Mouse (Mus musculus): ENCODE results near the gene Scd4. TPM values are rescaled to one million over a fixed set of nuclear protein-coding genes. Genes with fewer than 3 reads are reported as not detected.

Scd4 gene
- 1.7 TPM in 1 of 3 replicates, not detected in the others for total RNA-seq (2017)

DNA sequence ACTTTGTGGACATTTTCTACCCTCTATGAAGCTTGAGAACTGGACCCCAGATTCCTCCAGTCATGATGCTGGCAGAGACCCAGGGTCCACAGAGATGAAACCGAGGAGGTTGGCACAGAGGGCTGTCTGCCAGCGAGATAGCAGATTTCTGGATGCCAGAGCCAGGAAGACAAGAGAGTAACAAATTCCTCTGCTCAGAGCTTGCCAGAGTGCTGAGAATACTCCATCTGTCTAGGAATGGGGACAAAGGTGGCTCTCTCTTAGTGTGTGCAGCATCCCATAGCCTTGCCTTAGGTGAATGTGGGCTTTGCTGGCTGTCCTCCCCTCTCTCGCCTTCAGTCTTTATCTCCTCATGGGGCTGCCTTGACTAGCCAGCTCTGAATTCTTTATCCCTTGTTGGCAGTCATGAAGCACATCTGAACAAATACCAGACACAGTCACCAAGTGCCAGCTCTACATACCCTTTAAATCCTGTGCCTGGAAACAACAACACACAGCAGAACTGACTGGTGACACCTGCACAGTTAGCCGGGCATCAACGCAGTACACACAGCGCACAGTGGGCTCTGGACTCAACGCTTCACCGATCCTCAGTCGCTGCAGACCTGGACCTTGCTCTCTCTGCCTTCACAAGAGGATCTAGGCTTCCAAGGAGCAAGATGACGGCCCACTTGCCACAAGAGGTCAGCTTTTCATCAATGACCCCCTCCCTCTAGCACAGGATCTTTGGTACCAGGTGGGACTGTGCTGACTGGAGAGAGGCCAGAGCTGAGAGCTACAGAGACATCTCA, at the start of gene Scd4:
Scd4 (plus strand) TSS at position 260 of the 791 bp plus-strand sequence.
- ATAC-seq (replicated peaks; ENCODE audit: insufficient number of reproducible peaks, low FRiP score, low TSS enrichment, poor library complexity, severe bottlenecking) = no peak

DNA sequence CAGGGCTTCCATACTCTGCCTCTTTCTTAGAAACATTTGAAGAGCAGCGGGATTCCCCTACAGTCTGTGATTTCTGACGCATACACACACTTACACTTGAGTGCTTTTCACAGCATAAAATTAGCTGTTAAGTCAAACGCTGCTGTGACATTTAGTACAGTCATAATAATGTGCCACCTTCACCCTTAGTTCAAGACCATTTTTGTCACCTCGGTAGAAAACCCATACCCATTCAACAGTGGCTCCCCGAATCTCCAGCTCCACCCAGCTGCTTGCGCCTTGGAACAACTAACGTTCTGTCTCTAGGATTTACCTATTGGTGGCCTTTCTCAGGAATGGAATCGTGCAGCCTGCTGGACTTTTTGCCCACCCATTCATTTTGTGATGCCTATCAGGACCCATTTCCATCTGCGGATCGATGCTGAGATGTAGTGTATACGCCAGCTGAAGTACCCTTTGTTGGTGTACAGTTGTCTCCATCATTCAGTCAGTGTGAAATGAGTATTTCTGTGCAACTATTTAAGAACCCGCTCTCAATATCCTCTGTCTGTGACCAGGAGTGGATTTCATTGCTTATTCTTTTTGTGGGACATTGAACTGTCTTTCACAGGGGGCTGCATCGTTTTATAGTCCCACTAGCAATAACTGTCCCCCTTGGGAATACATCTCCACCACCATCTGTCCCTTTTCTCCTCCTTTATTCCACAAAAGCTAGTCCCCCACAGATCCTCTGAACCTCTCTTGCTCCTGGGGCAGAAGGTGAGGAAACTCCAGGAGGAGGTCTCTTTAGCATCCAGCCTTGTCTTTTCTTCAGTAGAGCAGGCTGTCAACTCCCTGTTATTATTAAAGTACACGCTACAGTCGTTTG, 49.5 kb upstream of the Scd4 start:
- 0 out of 2 replicates have a peak, but pooled peaks have one; percentile 5 for ATAC-seq (replicated peaks; ENCODE audit: insufficient number of reproducible peaks, low FRiP score, low TSS enrichment, poor library complexity, severe bottlenecking)

DNA sequence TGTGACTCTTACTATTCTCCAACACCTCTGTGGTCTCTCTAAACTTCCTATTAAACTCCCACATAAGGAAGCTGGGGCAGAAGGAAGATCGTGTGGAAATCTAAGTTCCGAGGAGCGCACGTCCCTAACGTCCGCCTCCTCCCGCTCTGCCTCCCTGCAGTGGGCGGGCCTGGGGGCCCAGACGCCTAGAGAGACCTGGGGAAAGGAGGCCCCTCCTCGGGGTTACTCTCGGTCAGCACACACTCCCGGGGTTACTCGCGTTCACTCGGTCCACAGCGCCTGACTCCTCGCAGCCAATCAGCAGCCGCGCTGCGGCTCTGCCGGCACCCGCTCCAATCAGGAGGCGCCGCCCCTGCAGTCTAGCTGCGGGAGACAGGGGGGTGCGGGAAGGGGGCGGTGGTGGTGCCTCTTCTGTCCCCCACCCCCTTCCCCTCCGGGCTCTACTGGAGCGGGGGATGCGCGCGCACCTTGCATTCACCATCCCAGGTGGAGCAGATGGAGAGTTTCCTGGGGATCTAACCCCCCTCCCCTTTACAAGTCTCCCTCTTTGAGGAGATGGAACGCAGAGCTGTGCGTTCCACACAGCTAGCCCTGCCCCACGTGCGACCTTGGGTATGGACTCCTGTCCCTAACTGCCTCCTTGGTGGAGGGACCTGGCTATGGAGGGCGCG, 48.7 kb upstream of the Scd4 start:
- ATAC-seq (replicated peaks; ENCODE audit: insufficient number of reproducible peaks, low FRiP score, low TSS enrichment, poor library complexity, severe bottlenecking) = peak; percentile 92

DNA sequence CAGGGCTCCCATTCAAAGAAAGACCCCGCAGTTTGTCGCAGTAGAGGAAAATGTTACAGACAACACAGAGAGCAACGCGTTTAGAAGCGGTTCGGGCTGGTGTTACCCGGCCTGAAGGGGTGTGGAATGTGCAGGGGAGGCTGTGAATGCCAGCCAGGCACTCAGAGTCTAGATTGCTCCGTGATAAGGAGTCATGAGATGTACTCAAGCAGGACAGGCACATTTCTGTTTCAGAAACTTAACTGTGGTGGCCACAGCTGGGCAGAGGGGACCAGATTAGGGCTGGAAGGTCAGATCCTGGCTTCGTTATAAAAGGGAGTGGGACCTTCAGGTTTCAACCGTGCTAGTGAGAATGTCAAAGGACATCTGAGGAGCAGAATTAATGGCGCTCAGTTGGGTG, 48.2 kb upstream of the Scd4 start:
- no peak for ATAC-seq (replicated peaks; ENCODE audit: insufficient number of reproducible peaks, low FRiP score, low TSS enrichment, poor library complexity, severe bottlenecking)

DNA sequence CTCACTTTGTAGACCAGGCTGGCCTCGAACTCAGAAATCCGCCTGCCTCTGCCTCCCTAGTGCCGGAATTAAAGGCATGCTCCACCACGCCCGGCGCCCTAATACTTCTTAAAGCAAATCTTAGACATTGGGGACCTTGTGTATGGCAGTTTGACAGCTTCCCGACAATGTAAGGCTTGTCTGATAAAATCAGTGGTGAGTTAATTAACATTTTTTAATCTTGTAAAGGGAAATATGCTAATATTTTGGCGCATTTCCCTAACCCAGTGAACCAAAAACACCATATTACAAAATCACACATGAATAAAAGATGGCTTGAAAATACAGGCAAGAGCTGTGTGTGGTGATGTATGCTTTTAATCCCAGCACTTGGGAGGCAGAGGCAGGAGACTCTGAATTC, 47.3 kb upstream of the Scd4 start:
- no peak for ATAC-seq (replicated peaks; ENCODE audit: insufficient number of reproducible peaks, low FRiP score, low TSS enrichment, poor library complexity, severe bottlenecking)

DNA sequence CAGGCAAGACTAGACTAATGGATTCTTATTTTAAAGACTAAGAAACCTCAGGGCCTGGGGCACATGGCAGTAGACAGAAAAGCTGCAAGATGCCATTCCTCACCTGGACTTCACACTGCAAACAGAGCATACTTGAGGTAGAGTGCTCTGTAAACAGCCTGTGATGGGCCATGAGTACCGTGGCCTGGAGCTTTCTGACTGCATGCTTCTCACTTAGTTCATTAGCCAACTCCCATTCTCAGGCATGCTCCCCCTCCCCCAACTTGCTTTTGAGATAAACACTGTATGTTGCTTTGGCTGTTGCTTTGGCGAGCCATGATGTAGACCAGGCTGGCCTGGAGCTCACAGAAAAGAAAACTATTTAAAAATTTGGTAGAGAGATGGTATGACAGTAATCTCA, 46.8 kb upstream of the Scd4 start:
- no peak for ATAC-seq (replicated peaks; ENCODE audit: insufficient number of reproducible peaks, low FRiP score, low TSS enrichment, poor library complexity, severe bottlenecking)

DNA sequence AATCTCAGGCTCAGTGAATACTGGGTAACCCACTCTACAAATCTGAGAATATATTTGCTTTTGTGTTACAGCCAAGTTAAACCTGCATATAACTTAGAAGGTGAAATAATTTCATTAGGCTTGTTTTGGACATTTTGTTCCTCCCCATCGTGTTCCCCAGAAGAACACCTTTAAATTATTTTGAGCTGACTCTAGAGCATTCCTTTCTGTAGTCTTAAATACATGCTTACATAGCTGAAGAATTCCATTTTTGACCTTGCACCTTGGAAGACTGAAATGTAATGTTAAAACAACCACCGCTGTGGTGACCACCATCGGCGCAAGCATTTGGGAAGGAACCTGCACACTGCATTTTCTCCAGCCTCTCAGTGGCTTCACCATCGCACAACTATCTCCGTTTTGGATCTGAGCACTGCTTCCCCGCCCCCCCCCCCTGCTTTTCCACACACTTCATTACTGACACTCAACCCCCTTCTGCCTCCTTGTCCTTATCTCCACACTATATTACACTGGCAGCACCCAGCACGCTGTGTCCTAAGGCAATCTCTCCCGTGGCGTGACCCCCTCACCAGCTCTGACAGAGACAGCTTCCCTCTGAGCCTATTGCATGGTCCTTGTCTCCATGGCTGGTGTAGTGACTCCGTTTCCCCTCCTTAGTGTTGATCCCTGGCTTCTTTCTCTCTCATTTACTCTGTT, 45.3 kb upstream of the Scd4 start:
- ATAC-seq (replicated peaks; ENCODE audit: insufficient number of reproducible peaks, low FRiP score, low TSS enrichment, poor library complexity, severe bottlenecking) = no peak

DNA sequence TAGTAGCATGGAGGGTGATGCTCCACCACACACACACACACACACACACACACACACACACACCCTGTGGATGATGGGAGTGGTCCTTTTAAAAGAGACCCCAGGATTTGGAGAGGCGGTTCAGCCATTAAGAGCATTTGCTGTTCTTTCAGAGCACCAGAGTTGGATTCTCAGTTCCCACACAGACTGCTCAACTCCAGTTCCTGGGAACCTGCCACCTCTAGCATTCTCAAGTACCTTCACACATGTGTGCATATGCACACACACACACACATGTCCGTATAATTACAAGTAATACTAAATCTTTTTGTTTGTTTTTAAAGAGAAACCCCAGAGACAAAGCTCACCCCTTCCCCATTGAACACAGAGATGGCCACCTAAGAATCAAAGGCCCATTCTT, 40.8 kb upstream of the Scd4 start:
- no peak for ATAC-seq (replicated peaks; ENCODE audit: insufficient number of reproducible peaks, low FRiP score, low TSS enrichment, poor library complexity, severe bottlenecking)

DNA sequence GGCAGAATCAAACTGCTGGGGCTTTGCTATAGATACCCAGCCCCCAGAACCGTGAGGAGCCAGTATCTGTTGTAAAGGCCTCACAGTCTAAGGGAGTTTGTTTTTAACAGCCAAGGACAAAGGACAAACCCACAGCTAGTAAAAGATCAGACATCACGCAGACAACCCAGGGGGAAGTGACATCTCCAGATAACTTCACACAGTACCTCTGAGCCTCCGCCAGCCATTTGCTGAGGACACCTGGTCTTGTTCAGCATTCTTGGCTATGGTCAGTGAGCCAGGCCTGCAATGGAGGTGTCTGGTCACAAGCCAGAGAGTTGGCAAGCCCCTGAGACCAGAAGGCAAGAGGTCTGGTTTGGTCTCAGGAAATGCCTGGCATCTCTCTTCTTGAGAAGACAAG, 40.4 kb upstream of the Scd4 start:
- ATAC-seq (replicated peaks; ENCODE audit: insufficient number of reproducible peaks, low FRiP score, low TSS enrichment, poor library complexity, severe bottlenecking) = no peak

DNA sequence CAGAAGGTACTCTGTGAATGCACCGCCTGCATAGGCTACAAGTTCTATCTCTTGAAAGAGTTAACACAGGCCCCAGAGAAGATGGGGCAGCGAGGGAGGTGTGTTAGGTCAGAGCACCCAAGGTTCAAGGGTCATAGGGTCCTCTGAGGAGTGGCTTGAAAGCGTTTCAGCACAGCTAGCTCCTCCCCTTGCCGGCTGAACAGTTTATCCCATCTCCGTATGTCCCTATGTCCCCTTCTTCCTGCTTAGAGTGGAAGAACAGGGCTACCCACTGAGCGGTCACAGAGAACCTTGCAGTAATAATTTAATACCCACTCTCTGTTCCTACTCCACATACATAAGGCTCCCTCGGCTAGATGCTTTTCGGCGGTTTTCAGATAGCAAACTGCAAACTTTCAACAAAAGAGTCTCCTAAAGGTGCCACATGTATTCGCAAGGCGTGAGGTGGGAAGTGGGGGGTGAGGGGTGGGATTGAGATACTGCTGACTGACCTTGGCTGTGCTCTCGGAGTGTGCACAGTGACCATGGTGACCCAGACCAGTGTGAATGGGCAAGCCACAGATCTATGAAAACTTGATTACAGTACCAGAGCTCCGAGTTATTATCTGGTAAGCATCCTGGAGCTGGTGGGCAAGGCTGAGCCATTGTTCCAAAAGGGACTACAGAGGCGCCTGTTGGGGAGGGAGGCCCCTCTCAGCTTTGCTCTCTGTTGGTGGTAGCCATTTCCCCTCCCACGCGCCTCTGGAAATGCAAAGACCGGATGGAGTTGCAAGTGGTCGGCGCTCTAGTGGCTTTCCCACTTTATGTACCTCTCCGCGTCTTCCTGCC, 39.7 kb upstream of the Scd4 start, which contains the start of gene Scd2:
Scd2 (plus strand) TSS at position 734 of the 828 bp plus-strand sequence.
- no peak for ATAC-seq (replicated peaks; ENCODE audit: insufficient number of reproducible peaks, low FRiP score, low TSS enrichment, poor library complexity, severe bottlenecking)

DNA sequence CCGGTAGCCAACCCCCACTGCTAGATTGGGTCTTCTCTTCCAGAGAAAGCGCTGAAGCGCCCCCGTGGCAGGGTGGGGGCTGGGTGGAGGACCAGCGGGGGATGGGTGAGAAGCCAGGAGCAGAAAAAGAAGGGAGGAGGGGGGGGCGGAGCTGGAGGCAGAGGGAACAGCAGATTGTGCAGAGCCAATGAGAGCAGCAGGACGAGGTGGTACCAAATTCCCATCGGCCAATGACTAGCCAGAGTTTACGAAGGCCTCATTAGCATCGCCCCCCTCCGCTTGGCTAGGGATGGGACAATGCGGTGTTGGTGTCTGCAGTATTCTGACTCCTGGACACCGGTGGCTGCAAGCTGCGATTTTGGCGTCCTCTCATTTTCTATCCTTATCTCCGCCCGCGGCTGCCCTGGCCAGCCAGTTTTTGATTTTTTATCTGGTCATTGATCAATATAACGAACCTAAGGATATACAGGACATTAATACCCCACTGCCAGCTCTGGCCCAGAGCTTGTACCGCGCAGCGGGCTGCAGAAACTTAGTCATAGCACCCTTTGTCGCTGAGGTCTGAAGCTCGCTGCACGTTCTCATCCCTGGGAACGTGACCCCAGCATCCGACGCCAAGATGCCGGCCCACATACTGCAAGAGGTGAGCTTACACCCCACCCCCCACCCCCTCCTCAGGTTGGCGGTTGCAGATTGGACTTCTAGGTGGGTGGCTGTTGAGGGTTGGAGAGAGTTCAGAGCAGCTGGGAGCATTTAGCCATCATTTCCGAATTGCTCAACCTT, 38.9 kb upstream of the Scd4 start:
- peak; percentile 63 for ATAC-seq (replicated peaks; ENCODE audit: insufficient number of reproducible peaks, low FRiP score, low TSS enrichment, poor library complexity, severe bottlenecking)

DNA sequence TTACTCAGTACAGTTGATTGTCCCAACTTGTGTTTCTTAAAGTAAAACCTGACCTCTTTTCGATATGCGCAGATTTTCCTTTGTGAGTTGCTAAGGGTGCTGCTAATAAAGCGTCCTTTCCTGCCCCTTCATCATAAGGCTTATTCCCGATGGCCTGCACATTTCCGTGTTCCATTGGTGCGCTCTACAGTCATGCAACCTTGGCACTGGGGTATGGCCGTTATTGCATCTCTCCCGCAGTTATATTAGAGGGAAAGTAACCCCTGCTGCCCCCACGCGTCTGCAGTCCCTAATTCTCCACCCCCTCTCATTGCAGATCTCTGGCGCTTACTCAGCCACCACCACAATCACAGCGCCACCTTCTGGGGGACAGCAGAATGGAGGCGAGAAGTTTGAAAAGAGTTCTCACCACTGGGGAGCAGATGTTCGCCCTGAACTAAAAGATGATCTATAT, 38.3 kb upstream of the Scd4 start:
- peak; percentile 56 for ATAC-seq (replicated peaks; ENCODE audit: insufficient number of reproducible peaks, low FRiP score, low TSS enrichment, poor library complexity, severe bottlenecking)

DNA sequence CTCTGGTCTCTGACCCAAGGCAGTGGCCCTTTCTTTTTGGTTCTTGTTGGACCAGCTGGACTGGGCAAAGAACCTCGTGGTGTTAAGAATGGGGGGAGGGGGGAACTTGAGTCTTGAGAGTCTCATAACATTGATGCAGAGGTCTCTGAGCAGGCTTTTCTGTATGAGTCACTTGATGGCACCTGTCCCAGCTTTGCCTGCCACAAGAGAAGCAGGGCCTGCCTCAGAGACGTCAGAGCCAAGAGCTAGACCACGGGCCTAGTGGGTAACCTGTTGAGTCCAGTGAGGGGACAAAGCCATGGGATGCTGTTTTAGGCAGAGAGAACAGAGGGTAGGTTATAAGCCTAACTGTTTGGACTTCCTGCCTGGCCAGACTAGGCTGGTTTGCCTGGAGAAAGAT, 37.6 kb upstream of the Scd4 start:
- ATAC-seq (replicated peaks; ENCODE audit: insufficient number of reproducible peaks, low FRiP score, low TSS enrichment, poor library complexity, severe bottlenecking) = no peak

DNA sequence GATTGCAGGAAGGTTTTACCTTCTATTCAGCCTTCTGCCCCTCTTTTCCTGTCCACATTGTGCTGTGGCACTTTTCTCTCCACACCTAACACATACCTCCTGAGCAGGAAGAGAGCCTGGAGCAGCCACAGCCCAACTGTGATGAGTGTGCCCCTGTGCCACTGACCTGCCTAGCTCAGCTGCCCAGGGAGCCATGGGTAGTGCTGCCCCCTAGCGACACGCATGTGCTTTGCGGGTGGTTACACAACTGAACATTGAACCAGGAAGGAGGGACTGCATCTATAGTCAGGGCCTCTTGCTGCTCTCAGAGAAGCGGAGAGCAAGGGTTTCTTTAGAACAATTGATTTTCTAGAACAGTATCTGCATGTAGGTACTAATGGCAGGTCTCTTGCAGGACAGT, 37.2 kb upstream of the Scd4 start:
- ATAC-seq (replicated peaks; ENCODE audit: insufficient number of reproducible peaks, low FRiP score, low TSS enrichment, poor library complexity, severe bottlenecking) = peak; percentile 71

DNA sequence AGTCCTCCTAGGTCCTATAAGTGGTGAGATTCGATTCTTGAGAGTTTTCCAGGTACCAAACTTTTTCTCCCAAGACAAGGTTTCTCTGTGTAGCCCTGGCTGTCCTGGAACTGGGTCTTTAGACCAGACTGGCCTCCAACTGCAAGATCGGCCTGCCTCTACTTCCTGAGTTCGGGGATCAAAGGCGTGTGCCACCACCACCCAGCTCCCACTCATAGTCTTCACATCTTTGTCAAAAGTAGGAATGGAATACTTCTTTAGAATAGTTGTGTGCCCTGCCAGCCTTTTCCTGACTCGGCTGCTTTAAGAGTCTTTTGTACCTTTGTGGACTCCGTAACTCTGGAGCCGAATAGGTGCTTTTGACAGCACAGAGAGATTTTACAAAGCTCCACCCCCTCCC, 36.7 kb upstream of the Scd4 start:
- no peak for ATAC-seq (replicated peaks; ENCODE audit: insufficient number of reproducible peaks, low FRiP score, low TSS enrichment, poor library complexity, severe bottlenecking)

DNA sequence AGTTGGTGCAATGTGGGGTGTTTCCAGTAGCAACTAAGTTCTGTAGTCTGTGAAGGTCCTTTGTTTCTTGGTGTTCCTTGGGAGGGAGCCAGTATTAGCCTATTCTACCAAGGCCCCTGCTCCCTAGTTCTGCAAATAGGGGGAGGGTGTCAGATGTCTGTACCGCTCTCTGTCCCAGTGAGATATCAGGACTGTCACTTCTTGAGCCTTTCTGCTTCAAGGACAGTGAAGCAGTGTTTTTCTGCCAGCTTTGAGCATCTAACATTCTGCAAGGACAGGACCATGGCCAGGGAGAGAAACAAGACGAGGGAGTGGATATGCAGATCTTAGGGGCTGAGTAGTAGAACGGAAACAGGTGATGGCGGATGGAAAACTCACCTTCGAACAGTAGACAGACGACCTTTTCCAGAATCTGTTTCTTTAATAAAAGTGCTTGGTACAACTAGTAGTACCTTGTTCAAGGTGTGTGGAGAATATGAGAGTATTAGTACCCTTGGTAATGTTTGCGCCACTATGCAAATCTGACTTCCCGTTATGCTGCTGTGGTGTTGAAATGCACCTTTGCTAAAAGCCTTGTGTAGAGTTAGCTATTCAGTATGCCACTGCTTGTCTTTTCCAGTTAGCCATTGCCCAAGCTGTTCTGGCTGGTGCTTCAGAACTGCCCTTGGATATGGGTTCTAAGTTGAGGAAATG, 35.7 kb upstream of the Scd4 start:
- ATAC-seq (replicated peaks; ENCODE audit: insufficient number of reproducible peaks, low FRiP score, low TSS enrichment, poor library complexity, severe bottlenecking) = 0 out of 2 replicates have a peak, but pooled peaks have one; percentile 24

DNA sequence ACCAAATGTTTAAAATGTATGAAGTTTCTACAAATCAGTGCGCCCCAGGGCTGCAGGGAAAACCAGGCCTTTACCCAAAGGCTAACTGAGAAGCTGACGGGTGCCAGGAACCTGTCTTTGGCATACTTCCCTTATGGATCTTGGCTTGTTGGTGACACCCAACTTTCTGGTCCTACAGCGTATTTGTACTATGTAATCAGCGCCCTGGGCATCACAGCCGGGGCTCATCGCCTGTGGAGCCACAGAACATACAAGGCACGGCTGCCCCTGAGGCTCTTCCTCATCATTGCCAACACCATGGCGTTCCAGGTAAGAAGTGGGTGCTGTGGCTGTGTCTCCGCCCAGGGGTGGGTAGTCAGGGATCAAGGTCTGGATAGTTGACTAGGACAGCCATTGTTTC, 35.0 kb upstream of the Scd4 start:
- no peak for ATAC-seq (replicated peaks; ENCODE audit: insufficient number of reproducible peaks, low FRiP score, low TSS enrichment, poor library complexity, severe bottlenecking)
